Mouse (Mus musculus) Patski (cell line): ENCODE results near the gene Otud7a. TPM values are rescaled to one million over a fixed set of nuclear protein-coding genes. Genes with fewer than 3 reads are reported as not detected.
A peak's percentile ranks its signal among the peaks of the same experiment; 100 is the strongest.

Experiments used
- ATAC-seq: fragments of 100-300 bp; one replicate; pipeline ENCODE4 v1.8.0; 2021
- CTCF ChIA-PET: fragments of 350-600 bp; sonication (Branson Sonifier 250); formaldehyde crosslinking; loops from one replicate; lab custom pipeline; 2022; ENCODE audit warnings: inconsistent platforms; lab: Charles Lee
- POLR2A ChIA-PET: fragments of 350-600 bp; sonication (Branson Sonifier 250); formaldehyde crosslinking; loops from one replicate; lab custom pipeline; 2022; ENCODE audit warnings: antibody characterized with exemption, inconsistent platforms; lab: Charles Lee
- DNase-seq: peaks from one replicate; pipeline ENCODE4 v3.0.0-alpha.2; 2011; ENCODE audit warnings: low read depth, low spot score
- H3K27me3 ChIP-seq: fragments of 371-371 bp; one replicate; pipeline ENCODE4 v1.5.1; 2021
- CTCF ChIP-seq: fragments of 100-300 bp; IDR thresholded peaks from one replicate; pipeline ENCODE4 v1.5.1; 2021
- in situ Hi-C: fragments of 300-500 bp; cut with MboI; formaldehyde crosslinking; loops from 3 replicates; pipeline ENCODE4 v1.11.1; 2018; ENCODE audit warnings: low pct_unique_long_range_greater_than_20kb, mixed read lengths
- polyA plus RNA-seq: library from polyadenylated mRNA; unstranded; gene quantifications from one replicate; pipeline ENCODE4 v1.2.3, GENCODE M21; 2021

The Otud7a gene
- polyA plus RNA-seq, 1 experiment from 2014 or later, result 1.2 TPM

DNA sequence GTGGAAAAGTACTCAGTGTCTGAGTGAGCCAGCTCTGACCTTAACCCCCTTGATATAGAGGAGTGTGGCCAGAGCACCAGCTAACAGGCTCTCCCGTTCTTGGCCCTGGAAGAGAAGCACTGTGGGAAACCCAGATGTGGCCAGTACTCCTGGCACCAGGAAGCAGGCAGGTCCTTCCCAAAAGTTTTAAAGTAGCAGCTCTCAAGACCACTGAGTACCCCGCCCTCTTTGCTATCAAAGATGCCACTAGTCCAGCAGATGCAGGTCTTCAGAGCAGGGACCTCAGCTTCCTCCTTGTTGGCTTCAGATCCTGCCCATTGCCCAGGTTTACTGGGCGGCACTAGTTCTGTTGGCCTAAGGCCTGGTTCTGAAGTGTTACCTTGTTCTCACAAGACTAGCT lies 318.0 kb downstream of the Otud7a start:
- peaks cover 2% of the 10 kb centered on the region for H3K27me3 ChIP-seq
- ChIA-PET CTCF (no interaction called here), POLR2A (no interaction called here)
- TF ChIP-seq CTCF, result no peak
- DNase-seq (no peak), ATAC-seq (no peak)
- in situ Hi-C loops, result no loop called here

DNA sequence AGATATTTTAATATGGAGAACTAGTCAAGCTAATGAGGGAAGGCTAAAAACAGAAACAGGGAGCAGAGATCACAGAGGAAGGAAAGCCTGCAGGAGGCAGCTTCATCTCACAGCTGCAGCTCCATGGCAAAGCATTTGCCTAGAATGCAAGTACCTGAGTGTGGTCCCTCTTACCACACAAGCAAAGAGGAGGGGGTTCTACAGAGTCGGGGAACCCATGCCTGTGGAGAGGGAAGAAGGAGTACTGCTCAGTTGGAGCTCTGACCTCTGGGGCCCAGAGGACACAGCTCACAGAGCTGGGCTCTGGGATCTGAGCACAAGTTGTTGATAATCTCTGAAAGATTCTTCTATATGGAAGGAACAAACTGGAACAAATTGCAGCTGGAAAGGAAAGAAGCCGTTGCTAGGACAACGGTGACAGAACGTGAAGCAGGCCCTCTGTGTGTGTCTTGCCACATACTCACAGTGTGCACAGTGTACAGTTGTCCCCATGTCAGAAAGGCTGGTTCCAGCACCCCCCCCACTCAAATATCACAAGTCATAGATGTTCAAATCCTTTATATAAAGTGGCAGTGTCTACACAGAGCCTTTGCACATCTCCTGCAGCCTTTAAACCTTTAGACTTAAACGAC lies 324.0 kb downstream of the Otud7a start:
- no peak for TF ChIP-seq CTCF
- in situ Hi-C loops, result no loop called here
- CTCF ChIA-PET, result interaction anchor here (1.4 kb wide), 1 partner anchor 30 kb away, joined by 3 read pairs; no protein-coding TSS in a partner anchor
- DNase-seq (no peak), ATAC-seq (no peak)
- POLR2A ChIA-PET, result no interaction called here
- H3K27me3 ChIP-seq, result no peaks in the 10 kb centered on the region

DNA sequence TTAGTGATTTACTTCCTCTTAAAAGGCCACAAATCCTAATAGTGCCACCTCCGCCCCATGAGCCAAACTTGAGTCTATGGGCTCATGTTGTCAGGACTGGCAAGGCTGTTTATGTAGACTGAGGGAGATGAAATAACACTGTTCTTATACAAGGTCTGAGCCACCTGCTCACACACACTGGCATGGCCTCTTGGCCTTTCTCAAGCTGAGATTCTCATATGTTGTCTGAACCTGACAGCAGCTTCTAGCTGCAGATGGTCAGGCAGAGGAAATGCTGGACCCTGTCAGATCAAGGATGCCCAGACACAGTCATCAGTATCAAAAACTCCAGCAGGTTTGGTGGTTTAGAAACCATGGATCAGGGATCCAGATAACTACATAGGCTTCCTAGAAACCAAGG lies 328.7 kb downstream of the Otud7a start:
- no peak for ATAC-seq
- no peak for DNase-seq
- ChIA-PET POLR2A (no interaction called here), CTCF (interaction anchor here (0.8 kb wide), 1 partner anchor 21 kb away, joined by 3 read pairs; no protein-coding TSS in a partner anchor)
- H3K27me3 ChIP-seq, result no peaks in the 10 kb centered on the region
- in situ Hi-C loops, result loop anchor here (5.0 kb wide), 1 partner anchor 64 kb away; no protein-coding TSS in a partner anchor
- TF ChIP-seq CTCF, result no peak

DNA sequence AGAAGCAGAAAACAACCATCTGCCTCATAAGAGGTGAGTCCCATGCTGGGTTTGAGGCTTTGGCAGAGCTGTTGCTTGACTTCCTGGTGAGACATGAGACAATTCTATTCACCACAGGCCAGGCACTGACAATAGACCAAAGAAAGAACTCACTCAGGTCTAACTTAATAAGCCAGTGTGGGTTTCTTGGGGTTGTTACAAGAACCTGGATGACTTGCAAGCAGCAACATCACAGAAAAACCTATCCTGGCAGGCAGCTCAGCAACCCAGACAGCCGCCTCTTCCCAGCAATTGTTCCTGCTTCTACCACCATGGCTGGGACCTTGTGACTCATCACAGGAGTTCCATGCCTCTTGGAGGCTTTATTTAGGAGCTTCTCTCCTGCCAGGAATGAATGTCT lies 329.7 kb downstream of the Otud7a start:
- no peak for TF ChIP-seq CTCF
- DNase-seq (peak; percentile 43), ATAC-seq (no peak)
- in situ Hi-C loops, result loop anchor here (5.0 kb wide), 1 partner anchor 63 kb away; no protein-coding TSS in a partner anchor
- H3K27me3 ChIP-seq, result no peaks in the 10 kb centered on the region
- CTCF ChIA-PET, result interaction anchor here (1.0 kb wide), 1 partner anchor 21 kb away, joined by 6 read pairs; no protein-coding TSS in a partner anchor
- POLR2A ChIA-PET, result no interaction called here

DNA sequence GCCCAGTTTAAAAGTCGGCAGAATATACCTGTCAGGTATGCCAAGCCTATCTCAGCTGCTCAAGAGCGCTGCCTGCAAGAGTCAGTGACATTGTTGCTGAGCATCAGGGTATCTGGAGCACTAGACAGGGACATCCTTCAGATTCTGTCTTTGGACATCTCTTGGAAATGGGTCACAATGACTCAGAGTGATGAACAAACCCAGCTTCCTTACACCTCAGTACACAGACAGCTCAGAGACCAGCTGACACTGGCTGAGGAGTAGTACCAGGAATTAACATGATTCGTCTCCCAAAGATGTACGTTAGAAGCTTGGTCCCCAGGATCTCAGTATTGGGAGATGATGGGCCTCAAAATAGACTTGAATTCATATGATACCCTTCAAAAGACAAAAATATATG lies 332.8 kb downstream of the Otud7a start:
- CTCF ChIA-PET, result interaction anchor here (1.0 kb wide), 1 partner anchor 53 kb away, joined by 3 read pairs; no protein-coding TSS in a partner anchor
- DNase-seq (peak; percentile 6), ATAC-seq (no peak)
- in situ Hi-C loops, result no loop called here
- POLR2A ChIA-PET, result no interaction called here
- no peaks in the 10 kb centered on the region for H3K27me3 ChIP-seq
- no peak for TF ChIP-seq CTCF

DNA sequence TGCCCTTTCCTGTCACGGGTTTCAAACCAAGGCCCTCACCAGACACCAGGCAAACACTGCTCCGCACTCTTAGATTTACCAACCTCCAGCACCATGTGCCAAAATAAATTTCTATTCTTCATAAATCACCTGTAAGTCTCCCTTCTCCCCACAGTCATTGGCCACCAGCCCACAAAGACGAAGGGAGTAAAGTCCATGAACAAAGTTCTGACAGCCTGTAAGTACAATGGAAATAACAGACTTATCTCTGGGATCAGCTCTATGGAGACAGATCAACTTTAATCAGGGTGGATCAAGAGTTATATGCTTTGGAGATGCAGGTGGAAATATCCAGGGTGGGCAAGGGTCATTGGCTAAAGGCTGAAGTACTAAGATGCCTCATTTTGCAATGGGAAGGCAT lies 336.3 kb downstream of the Otud7a start:
- in situ Hi-C loops, result no loop called here
- ATAC-seq (no peak), DNase-seq (no peak)
- no peaks in the 10 kb centered on the region for H3K27me3 ChIP-seq
- CTCF ChIA-PET, result interaction anchor here (1.0 kb wide), 1 partner anchor 21 kb away, joined by 3 read pairs; no protein-coding TSS in a partner anchor
- no peak for TF ChIP-seq CTCF
- POLR2A ChIA-PET, result no interaction called here

DNA sequence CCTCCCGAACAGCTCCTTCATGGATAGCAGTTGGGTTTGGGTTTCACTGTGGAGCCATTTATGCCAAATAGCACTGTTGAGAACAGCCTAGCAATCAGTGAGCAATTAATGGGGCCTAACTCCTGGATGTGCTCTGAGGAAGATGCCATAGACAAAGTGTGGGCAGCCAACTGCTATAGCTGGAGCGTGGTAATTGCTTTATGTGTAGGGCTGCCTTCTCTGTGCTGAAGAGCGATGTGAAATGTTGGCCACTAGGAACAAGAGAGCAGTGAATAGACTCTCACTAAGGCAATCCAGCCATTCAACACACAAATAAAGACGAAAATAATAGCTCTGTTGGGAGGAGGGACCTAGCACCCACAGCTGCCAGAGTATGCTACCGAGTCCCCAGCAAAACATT lies 345.2 kb downstream of the Otud7a start:
- DNase-seq (no peak), ATAC-seq (no peak)
- POLR2A ChIA-PET, result interaction anchor here (0.5 kb wide), 1 partner anchor 246 kb away, joined by 3 read pairs; no protein-coding TSS in a partner anchor
- H3K27me3 ChIP-seq, result no peaks in the 10 kb centered on the region
- in situ Hi-C loops, result no loop called here
- CTCF ChIA-PET, result no interaction called here
- no peak for TF ChIP-seq CTCF

DNA sequence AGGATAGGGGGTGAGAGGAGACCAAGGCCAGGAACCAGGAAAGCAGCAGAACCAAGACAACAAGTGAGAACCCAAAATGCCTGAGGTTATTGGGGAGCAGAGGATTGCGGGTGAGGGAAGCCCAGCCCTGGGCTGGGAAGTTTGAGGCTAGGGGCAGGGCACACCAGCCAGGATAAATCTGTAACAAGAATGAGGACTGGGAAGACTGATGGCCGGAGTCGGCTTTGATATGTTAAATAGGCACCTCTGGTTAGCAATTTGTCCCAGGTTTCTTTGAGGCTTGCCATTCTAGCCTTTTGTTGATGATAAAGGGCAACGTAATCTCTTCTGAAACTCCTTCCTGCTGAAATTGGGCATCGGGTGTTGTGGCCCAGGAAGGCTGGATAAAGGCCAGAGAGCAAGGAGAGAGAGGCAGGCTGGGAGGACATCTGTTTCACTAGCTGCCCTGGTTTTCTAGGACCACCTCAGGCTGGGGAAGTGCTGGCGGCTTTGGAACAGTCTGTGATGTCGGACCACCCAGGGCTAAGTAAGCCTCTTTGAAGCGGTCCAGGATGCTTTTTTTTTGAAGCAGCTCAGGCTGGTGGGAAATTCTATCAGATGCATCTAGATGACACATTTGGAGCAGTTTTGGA lies 351.6 kb downstream of the Otud7a start:
- ATAC-seq (no peak), DNase-seq (no peak)
- in situ Hi-C loops, result no loop called here
- H3K27me3 ChIP-seq, result no peaks in the 10 kb centered on the region
- CTCF ChIA-PET, result no interaction called here
- TF ChIP-seq CTCF, result no peak
- POLR2A ChIA-PET, result no interaction called here

DNA sequence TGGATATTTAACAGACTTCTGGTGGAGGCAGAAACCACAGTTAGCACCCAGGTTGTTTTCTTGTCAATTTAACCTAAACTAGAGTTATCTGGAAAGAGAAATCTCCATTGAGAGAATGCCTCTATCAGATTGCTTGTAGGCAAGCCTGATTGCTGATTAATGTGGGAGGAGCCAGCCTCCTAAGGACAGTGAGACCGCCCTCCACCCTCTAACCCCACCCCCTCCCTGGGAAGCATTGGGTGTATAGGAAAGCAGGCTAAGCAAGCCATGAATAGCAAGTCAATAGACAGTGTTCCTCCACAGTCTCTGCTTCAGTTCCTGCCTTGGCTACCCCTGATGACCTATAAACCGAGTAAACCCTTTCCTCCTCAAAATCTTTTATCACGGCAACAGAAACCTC lies 353.9 kb downstream of the Otud7a start:
- no peak for ATAC-seq
- DNase-seq, result no peak
- CTCF ChIA-PET, result no interaction called here
- POLR2A ChIA-PET, result no interaction called here
- no peak for TF ChIP-seq CTCF
- H3K27me3 ChIP-seq, result no peaks in the 10 kb centered on the region
- in situ Hi-C loops, result no loop called here

DNA sequence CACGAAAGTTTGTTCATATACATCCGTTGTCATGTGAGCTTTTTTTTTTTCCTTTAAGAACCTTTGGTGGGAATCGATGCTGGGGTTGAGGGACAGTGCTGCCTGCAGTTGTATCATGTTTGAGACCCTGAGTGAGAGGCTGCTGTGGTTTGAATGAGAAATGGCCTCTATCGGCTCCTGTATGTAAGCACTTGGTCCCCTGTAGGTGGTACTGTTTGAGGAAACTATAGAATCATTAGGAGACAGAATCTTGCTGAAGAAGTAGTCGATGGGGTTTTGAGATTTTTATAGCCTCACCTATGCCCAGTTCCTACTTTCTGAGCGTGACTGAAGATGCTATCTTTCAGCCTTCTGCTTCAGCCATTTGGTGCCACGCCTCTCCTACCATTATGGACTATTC lies 354.8 kb downstream of the Otud7a start:
- ATAC-seq (no peak), DNase-seq (no peak)

DNA sequence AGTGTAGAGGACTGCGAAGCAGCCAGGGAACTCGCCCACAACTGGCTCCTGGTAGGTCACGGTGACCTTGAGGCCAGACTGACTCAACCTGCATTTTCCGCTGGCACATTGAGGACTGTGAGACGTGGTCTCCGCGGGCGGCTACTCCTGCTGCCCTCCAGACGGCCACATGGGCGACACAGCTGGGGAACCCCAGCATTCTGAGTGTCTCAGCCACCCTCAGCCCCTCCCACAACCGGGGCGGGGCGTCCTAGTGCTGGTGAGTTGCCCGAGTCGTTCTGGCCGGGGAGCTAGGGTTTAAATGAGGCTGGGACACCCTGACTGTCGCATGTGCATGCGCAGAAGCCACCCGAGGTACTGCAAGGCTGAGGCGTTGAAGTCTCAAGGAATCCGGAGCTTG lies 358.2 kb downstream of the Otud7a start:
- ChIA-PET POLR2A (interaction anchor here (1.5 kb wide), 1 partner anchor 14 kb away, joined by 3 read pairs; no protein-coding TSS in a partner anchor), CTCF (interaction anchor here (1.0 kb wide), 1 partner anchor 21 kb away, joined by 3 read pairs; no protein-coding TSS in a partner anchor)
- no peaks in the 10 kb centered on the region for H3K27me3 ChIP-seq
- in situ Hi-C loops, result no loop called here
- no peak for TF ChIP-seq CTCF
- ATAC-seq (no peak), DNase-seq (no peak)

More for the DNA sequence above, 354.8 kb downstream of the Otud7a start:
- peak; percentile 16 for TF ChIP-seq CTCF
- no peaks in the 10 kb centered on the region for H3K27me3 ChIP-seq
- CTCF ChIA-PET, result interaction anchor here (0.7 to 1.3 kb wide), 3 partner anchors 13 to 37 kb away, joined by 3 to 4 read pairs (median 3); no protein-coding TSS in a partner anchor
- POLR2A ChIA-PET, result no interaction called here
- in situ Hi-C loops, result no loop called here

Other genes starting within 250 kb of the Otud7a start
- 0.83 TPM for gene Chrna7, start 232.2 kb upstream of the Otud7a start, polyA plus RNA-seq